Mouse (Mus musculus): ENCODE data around the gene Rprd2. TPM values are rescaled to one million over a fixed set of nuclear protein-coding genes. Genes with fewer than 3 reads are reported as not detected.
"Not testable (repeated sequence)": the region's sequence is repeated elsewhere in the genome, so short reads cannot be mapped to it uniquely, and the experiment has no call there.

Gene Rprd2
- 26.5 and 27.8 TPM in 2 replicates for polyA plus RNA-seq (2016; fragmentation: Nextera tagmentation; extraction: Ambion mirVana)

GRCm38 (mm10) chr3:95818571-95819288 is at the start of gene Rprd2:
Rprd2 (minus strand) TSS chr3:95818863.
- peak within 1 kb of the TSS; percentile 82 for H3K4me3 ChIP-seq (replicated peaks)
- H3K9me3 ChIP-seq: no peaks in the 10 kb centered on the region
- H3K27ac ChIP-seq: peak within 1 kb of the TSS; percentile 100
- under 1% methylated on average over 60 of the region's 60 CpGs for WGBS
- no peaks in the 10 kb centered on the region; the same call in 1 of the 2 replicates for H3K36me3 ChIP-seq
- H3K27me3 ChIP-seq: no peaks in the 10 kb centered on the region
- H3K9ac ChIP-seq (replicated peaks): peak within 1 kb of the TSS; percentile 97
- H3K4me1 ChIP-seq (replicated peaks): peaks cover 11% of the 10 kb centered on the region
- H3K4me2 ChIP-seq: peak within 1 kb of the TSS; percentile 67
- ATAC-seq (ENCODE audit: insufficient number of reproducible peaks, insufficient read depth, low FRiP score, low TSS enrichment, low read depth): 0 out of 2 replicates have a peak, but pooled peaks have one; percentile 42

- Histone ChIP-seq H3K4me3 (replicated peaks) (no peak overlapping the region), H3K9ac (replicated peaks) (no peak overlapping the region), H3K9me3 (no peaks in the 10 kb centered on the region), H3K4me1 (replicated peaks) (peaks cover 15% of the 10 kb centered on the region), H3K4me2 (no peak overlapping the region), H3K27me3 (no peaks in the 10 kb centered on the region), H3K27ac (no peak overlapping the region), H3K36me3 (peaks cover 68% of the 10 kb centered on the region)
- ATAC-seq (ENCODE audit: insufficient number of reproducible peaks, insufficient read depth, low FRiP score, low TSS enrichment, low read depth): no peak
- 92% methylated on average over 2 of the region's 2 CpGs for WGBS
Observed at GRCm38 (mm10) chr3:95867408-95867807, 48.7 kb upstream of the Rprd2 start.

- peaks cover 78% of the 10 kb centered on the region for H3K36me3 ChIP-seq
- no peak overlapping the region for H3K27ac ChIP-seq
- no peaks in the 10 kb centered on the region for H3K27me3 ChIP-seq
- WGBS: 89% methylated on average over 5 of the region's 5 CpGs
- H3K9ac ChIP-seq (replicated peaks): no peak overlapping the region
- no peaks in the 10 kb centered on the region for H3K9me3 ChIP-seq
- no peak overlapping the region for H3K4me3 ChIP-seq (replicated peaks)
- no peak for ATAC-seq (ENCODE audit: insufficient number of reproducible peaks, insufficient read depth, low FRiP score, low TSS enrichment, low read depth)
- peaks cover 9% of the 10 kb centered on the region for H3K4me1 ChIP-seq (replicated peaks)
- H3K4me2 ChIP-seq: no peak overlapping the region
Observed at GRCm38 (mm10) chr3:95866071-95866470, 47.4 kb upstream of the Rprd2 start.

- Histone ChIP-seq H3K27ac (no peak overlapping the region), H3K9me3 (no peaks in the 10 kb centered on the region), H3K27me3 (no peaks in the 10 kb centered on the region), H3K9ac (replicated peaks) (no peak overlapping the region), H3K36me3 (peaks cover 78% of the 10 kb centered on the region), H3K4me1 (replicated peaks) (peaks cover 6% of the 10 kb centered on the region), H3K4me2 (no peak overlapping the region), H3K4me3 (replicated peaks) (no peak overlapping the region)
- 89% methylated on average over 20 of the region's 20 CpGs for WGBS
- ATAC-seq (ENCODE audit: insufficient number of reproducible peaks, insufficient read depth, low FRiP score, low TSS enrichment, low read depth): no peak
Observed at GRCm38 (mm10) chr3:95865571-95865970, 46.9 kb upstream of the Rprd2 start.

- H3K27me3 ChIP-seq: no peaks in the 10 kb centered on the region
- no peak overlapping the region for H3K4me3 ChIP-seq (replicated peaks)
- H3K36me3 ChIP-seq: peaks cover 75% of the 10 kb centered on the region
- ATAC-seq (ENCODE audit: insufficient number of reproducible peaks, insufficient read depth, low FRiP score, low TSS enrichment, low read depth): no peak
- no peak overlapping the region for H3K4me2 ChIP-seq
- H3K9me3 ChIP-seq: no peaks in the 10 kb centered on the region
- H3K4me1 ChIP-seq (replicated peaks): peaks cover under 1% of the 10 kb centered on the region; the same call in 1 of the 2 replicates
- H3K9ac ChIP-seq (replicated peaks): 0 out of 2 replicates have a peak overlapping the region, but pooled peaks have one; percentile 37
- no peak overlapping the region for H3K27ac ChIP-seq
- WGBS: 82% methylated on average over 5 of the region's 5 CpGs
Observed at GRCm38 (mm10) chr3:95865050-95865449, 46.4 kb upstream of the Rprd2 start.

GRCm38 (mm10) chr3:95863578-95863977 is 44.9 kb upstream of the Rprd2 start:
- no peak for ATAC-seq (ENCODE audit: insufficient number of reproducible peaks, insufficient read depth, low FRiP score, low TSS enrichment, low read depth)

GRCm38 (mm10) chr3:95861796-95862195 is 43.1 kb upstream of the Rprd2 start:
- Histone ChIP-seq H3K9ac (replicated peaks) (no peak overlapping the region), H3K27ac (no peak overlapping the region), H3K36me3 (peaks cover 47% of the 10 kb centered on the region), H3K4me2 (no peak overlapping the region), H3K4me1 (replicated peaks) (no peaks in the 10 kb centered on the region), H3K27me3 (no peaks in the 10 kb centered on the region), H3K9me3 (no peaks in the 10 kb centered on the region), H3K4me3 (replicated peaks) (no peak overlapping the region)
- 0 out of 2 replicates have a peak, but pooled peaks have one; percentile 53 for ATAC-seq (ENCODE audit: insufficient number of reproducible peaks, insufficient read depth, low FRiP score, low TSS enrichment, low read depth)
- WGBS: 43% methylated on average over 2 of the region's 2 CpGs

More at GRCm38 (mm10) chr3:95863578-95863977, 44.9 kb upstream of the Rprd2 start:
- 73% methylated on average over 7 of the region's 7 CpGs for WGBS
- Histone ChIP-seq H3K36me3 (peaks cover 63% of the 10 kb centered on the region), H3K4me1 (replicated peaks) (no peaks in the 10 kb centered on the region), H3K9me3 (no peaks in the 10 kb centered on the region), H3K4me3 (replicated peaks) (no peak overlapping the region), H3K27me3 (no peaks in the 10 kb centered on the region), H3K4me2 (no peak overlapping the region), H3K27ac (no peak overlapping the region), H3K9ac (replicated peaks) (no peak overlapping the region)

GRCm38 (mm10) chr3:95861216-95861615 is 42.6 kb upstream of the Rprd2 start:
- Histone ChIP-seq H3K9me3 (no peaks in the 10 kb centered on the region), H3K27me3 (no peaks in the 10 kb centered on the region), H3K36me3 (peaks cover 44% of the 10 kb centered on the region), H3K4me3 (replicated peaks) (no peak overlapping the region), H3K9ac (replicated peaks) (no peak overlapping the region), H3K4me1 (replicated peaks) (no peaks in the 10 kb centered on the region), H3K27ac (no peak overlapping the region), H3K4me2 (no peak overlapping the region)
- no peak for ATAC-seq (ENCODE audit: insufficient number of reproducible peaks, insufficient read depth, low FRiP score, low TSS enrichment, low read depth)
- 81% methylated on average over 10 of the region's 10 CpGs for WGBS

GRCm38 (mm10) chr3:95860323-95860722 is 41.7 kb upstream of the Rprd2 start:
- WGBS: 94% methylated on average over 3 of the region's 3 CpGs
- Histone ChIP-seq H3K9me3 (no peaks in the 10 kb centered on the region), H3K4me2 (no peak overlapping the region), H3K27me3 (no peaks in the 10 kb centered on the region), H3K27ac (no peak overlapping the region), H3K4me1 (replicated peaks) (no peaks in the 10 kb centered on the region), H3K9ac (replicated peaks) (no peak overlapping the region), H3K36me3 (peaks cover 35% of the 10 kb centered on the region), H3K4me3 (replicated peaks) (no peak overlapping the region)
- no peak for ATAC-seq (ENCODE audit: insufficient number of reproducible peaks, insufficient read depth, low FRiP score, low TSS enrichment, low read depth)

GRCm38 (mm10) chr3:95858278-95858677 is 39.6 kb upstream of the Rprd2 start:
- H3K4me2 ChIP-seq; H3K27me3 ChIP-seq; ATAC-seq (ENCODE audit: insufficient number of reproducible peaks, insufficient read depth, low FRiP score, low TSS enrichment, low read depth); H3K9ac ChIP-seq (replicated peaks); H3K4me1 ChIP-seq (replicated peaks); H3K4me3 ChIP-seq (replicated peaks); H3K9me3 ChIP-seq; H3K27ac ChIP-seq: not testable (repeated sequence)
- peaks cover 19% of the 10 kb centered on the region for H3K36me3 ChIP-seq
- 80% methylated on average over 3 of the region's 3 CpGs for WGBS

GRCm38 (mm10) chr3:95857050-95857449 is 38.4 kb upstream of the Rprd2 start:
- 72% methylated on average over 1 of the region's 1 CpGs for WGBS
- H3K27ac ChIP-seq; H3K4me1 ChIP-seq (replicated peaks); H3K9me3 ChIP-seq; H3K4me2 ChIP-seq; H3K4me3 ChIP-seq (replicated peaks); ATAC-seq (ENCODE audit: insufficient number of reproducible peaks, insufficient read depth, low FRiP score, low TSS enrichment, low read depth); H3K9ac ChIP-seq (replicated peaks); H3K27me3 ChIP-seq: not testable (repeated sequence)
- H3K36me3 ChIP-seq: peaks cover 24% of the 10 kb centered on the region

All from limb, embryonic 12.5 days (tissue).